Mouse (Mus musculus) intestine, embryonic 14.5 days (tissue): Measurements from ENCODE around the gene Pecr. TPM values are rescaled to one million over a fixed set of nuclear protein-coding genes. Genes with fewer than 3 reads are reported as not detected.

Experiments used
- ATAC-seq: fragments of 200-750 bp; cut with Nextera tagmentation; replicated peaks from 2 replicates; pipeline ENCODE4 v1.8.0; 2017; ENCODE audit warnings: low read depth, moderate number of reproducible peaks, moderate TSS enrichment, moderate library complexity; ENCODE audit not compliant: low FRiP score, low TSS enrichment
- DNase-seq: peaks from one replicate; pipeline ENCODE4 v3.0.0-alpha.2; 2018; ENCODE audit warnings: low spot score
- H3K27ac ChIP-seq: fragments of 300-500 bp; sonication (generic); 2 replicates; pipeline ENCODE4 v1.5.1; 2014; ENCODE audit warnings: low read depth, mild to moderate bottlenecking, control low read depth
- H3K27me3 ChIP-seq: fragments of 300-500 bp; sonication (generic); replicated peaks from 2 replicates; pipeline ENCODE4 v1.6.1; 2014; ENCODE audit warnings: low read length, control low read depth; ENCODE audit not compliant: control insufficient read depth, insufficient read depth
- H3K36me3 ChIP-seq: fragments of 300-500 bp; sonication (generic); 2 replicates; pipeline ENCODE4 v1.6.1; 2014; ENCODE audit warnings: low read length, control low read depth; ENCODE audit not compliant: control insufficient read depth, insufficient read depth
- H3K4me1 ChIP-seq: fragments of 300-500 bp; sonication (generic); replicated peaks from 2 replicates; pipeline ENCODE4 v1.6.1; 2014; ENCODE audit warnings: low read length, control low read depth, mixed read lengths; ENCODE audit not compliant: control insufficient read depth, insufficient read depth
- H3K4me2 ChIP-seq: fragments of 300-500 bp; sonication (generic); 2 replicates; pipeline ENCODE4 v1.6.1; 2014; ENCODE audit warnings: low read length
- H3K4me3 ChIP-seq: fragments of 300-500 bp; sonication (generic); 2 replicates; pipeline ENCODE4 v1.5.1; 2014; ENCODE audit warnings: low read depth, low read length, control low read depth, mixed read lengths
- H3K9ac ChIP-seq: fragments of 300-500 bp; sonication (generic); 2 replicates; pipeline ENCODE4 v1.6.1; 2014; ENCODE audit warnings: mild to moderate bottlenecking, low read length
- H3K9me3 ChIP-seq: fragments of 300-500 bp; sonication (generic); 2 replicates; pipeline ENCODE4 v1.6.1; 2016; ENCODE audit warnings: low read length, control low read depth; ENCODE audit not compliant: control insufficient read depth
- WGBS: fragments of 180-500 bp; shearing (Covaris S2); extraction: QIAGEN DNeasy Blood & Tissue Kit; methylation state at CpG from one replicate; pipeline ENCODE4 v1.1.7; 2014; 5-methylcytosine and 5-hydroxymethylcytosine counted together
- polyA plus RNA-seq: library from polyadenylated mRNA; unstranded; fragments of >200 nt; fragmentation: Nextera tagmentation; extraction: Ambion mirVana; gene quantifications from 2 replicates; pipeline ENCODE4 v1.2.1, GENCODE M21; 2014

Gene Pecr
- polyA plus RNA-seq, 1 experiment from 2014 or later: 46.1 TPM

DNA sequence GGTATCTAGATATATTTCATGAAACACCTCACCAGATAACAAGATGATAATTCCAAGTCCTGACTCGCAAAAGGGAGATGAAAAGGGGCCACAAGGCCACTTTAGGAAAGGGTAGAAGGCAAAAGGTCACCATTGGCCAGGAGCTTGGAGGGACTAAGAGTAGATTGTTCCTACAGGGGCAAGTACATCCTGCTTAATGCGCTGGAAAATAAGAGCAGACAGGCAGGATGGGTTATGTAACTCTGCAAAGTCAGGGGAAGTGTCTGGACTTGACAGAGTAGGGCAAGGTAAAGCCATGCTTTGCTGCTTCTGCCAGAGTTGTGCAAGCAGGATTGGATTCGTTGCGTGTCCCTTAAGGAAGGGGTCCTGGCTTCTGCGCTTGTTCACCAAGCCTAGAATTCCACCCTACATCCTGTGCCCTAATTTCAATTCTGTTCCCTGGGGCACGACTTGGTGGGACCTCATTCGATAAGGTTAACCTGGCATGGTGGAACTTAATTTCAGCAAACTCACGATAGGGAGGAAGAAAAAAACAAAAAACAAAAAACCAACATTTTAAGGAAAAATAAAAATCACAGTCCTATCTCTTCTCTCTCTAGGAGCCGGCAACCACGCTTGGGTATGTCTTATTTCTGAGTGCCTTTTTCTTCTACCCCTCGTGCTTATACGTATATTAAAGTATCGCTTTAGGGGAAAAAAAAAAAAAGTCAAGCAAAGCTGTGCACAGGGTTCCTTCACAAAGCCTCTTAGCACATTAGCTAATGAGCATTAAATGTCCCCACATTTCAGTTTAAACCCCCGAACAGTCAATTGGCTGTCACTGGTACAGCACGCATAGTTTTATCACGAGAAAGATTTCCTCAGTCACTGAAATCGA is 73.1 kb downstream of the Pecr start:
- no peaks in the 10 kb centered on the region for H3K9me3 ChIP-seq
- H3K4me1 ChIP-seq: peaks cover 4% of the 10 kb centered on the region; the same call in 1 of the 2 replicates
- WGBS: 18% methylated on average over 17 of the region's 17 CpGs
- H3K27me3 ChIP-seq: no peaks in the 10 kb centered on the region; the same call in 1 of the 2 replicates
- peak overlapping the region; percentile 70 for H3K4me3 ChIP-seq
- H3K4me2 ChIP-seq: peak overlapping the region; percentile 91
- no peak for ATAC-seq
- no peak overlapping the region; the same call in 1 of the 2 replicates for H3K27ac ChIP-seq
- DNase-seq: peak; percentile 63
- H3K9ac ChIP-seq: peak overlapping the region; percentile 57
- no peaks in the 10 kb centered on the region for H3K36me3 ChIP-seq

Other genes starting within 250 kb of the Pecr start
- gene Mreg, start 72.0 kb downstream of the Pecr start, polyA plus RNA-seq: 9.6 and 12.4 TPM in 2 replicates
- 4.2 TPM in 2 replicates for gene Tmem169, start 55 bp upstream of the Pecr start, polyA plus RNA-seq
- gene Xrcc5, start 23.1 kb upstream of the Pecr start, polyA plus RNA-seq: 41.0 and 47.8 TPM in 2 replicates